Mouse (Mus musculus) E14TG2a.4 (cell line): Measurements from ENCODE around the gene Mcm8.
A peak's percentile ranks its signal among the peaks of the same experiment; 100 is the strongest.

ENCODE experiments used
- CTCF ChIP-seq: conservative IDR thresholded peaks from 2 replicates; pipeline ENCODE4 v1.5.1; 2014; ENCODE audit warnings: low read length
- NANOG ChIP-seq: IDR thresholded peaks from 2 replicates; pipeline ENCODE4 v1.6.1; 2014; ENCODE audit warnings: borderline replicate concordance, low read length, mixed read lengths

GRCm38 (mm10) chr2:132880844-132881645 lies 65.1 kb downstream of the Mcm8 start, which contains the start of gene Lrrn4:
- TF ChIP-seq CTCF, result no peak
- TF ChIP-seq NANOG, result peak; percentile 83
